Mouse (Mus musculus): ENCODE measurements around the gene Cadm4. TPM values are rescaled to one million over a fixed set of nuclear protein-coding genes. Genes with fewer than 3 reads are reported as not detected.

Cadm4 gene
- total RNA-seq, 1 experiment = 10.8 TPM

- no peak for TF ChIP-seq ZNF384 (IDR thresholded peaks at IDR 0.05; ENCODE audit: low read depth, low read length)
- no peak for TF ChIP-seq CHD2 (IDR thresholded peaks at IDR 0.05; ENCODE audit: low read depth, low read length)
- no peak for TF ChIP-seq MAFK (IDR thresholded peaks at IDR 0.05; ENCODE audit: insufficient read depth, low read depth, low read length)
- Histone ChIP-seq H3K27ac (ENCODE audit: insufficient read depth, low read depth, low read length, poor library complexity, severe bottlenecking) (no peak overlapping the region), H3K9me3 (ENCODE audit: control insufficient read depth, insufficient read depth, low read depth, low read length) (no peaks in the 10 kb centered on the region), H3K9ac (ENCODE audit: insufficient read depth, low read depth, low read length, poor library complexity, severe bottlenecking) (no peak overlapping the region), H3K36me3 (ENCODE audit: control insufficient read depth, insufficient read depth, low read length, poor library complexity, severe bottlenecking) (no peaks in the 10 kb centered on the region), H3K4me1 (ENCODE audit: control insufficient read depth in 2 of 2, insufficient read depth in 2 of 2, low read length in 2 of 2, poor library complexity in 1 of 2) (peaks cover 3 to 28% of the 10 kb centered on the region in 2 experiments; a peak in 3 of 4 replicates), H3K4me3 (ENCODE audit: insufficient read depth in 1 of 2, low read depth in 1 of 2, low read length in 2 of 2, poor library complexity in 1 of 2, severe bottlenecking in 1 of 2) (no peak overlapping the region)
- DNase-seq (ENCODE audit: low read depth, low spot score) = peak; percentile 75
- in situ Hi-C loops (cut with MboI; ENCODE audit: low sequenced_read_pairs in 2 of 2, unreplicated experiment in 2 of 2) = loop anchor here in 1 of 2 experiments (25.0 kb wide), 1 partner anchor 89 kb away; no protein-coding TSS in a partner anchor
Observed at GRCm38 (mm10) chr7:24500929-24501328, 19.1 kb downstream of the Cadm4 start.

- Histone ChIP-seq H3K9me3 (ENCODE audit: control insufficient read depth, insufficient read depth, low read depth, low read length) (no peaks in the 10 kb centered on the region), H3K9ac (ENCODE audit: insufficient read depth, low read depth, low read length, poor library complexity, severe bottlenecking) (no peak overlapping the region), H3K36me3 (ENCODE audit: control insufficient read depth, insufficient read depth, low read length, poor library complexity, severe bottlenecking) (no peaks in the 10 kb centered on the region), H3K4me1 (ENCODE audit: control insufficient read depth in 2 of 2, insufficient read depth in 2 of 2, low read length in 2 of 2, poor library complexity in 1 of 2) (peaks cover 3 to 28% of the 10 kb centered on the region in 2 experiments; a peak in 3 of 4 replicates), H3K4me3 (ENCODE audit: insufficient read depth in 1 of 2, low read depth in 1 of 2, low read length in 2 of 2, poor library complexity in 1 of 2, severe bottlenecking in 1 of 2) (no peak overlapping the region), H3K27ac (ENCODE audit: insufficient read depth, low read depth, low read length, poor library complexity, severe bottlenecking) (no peak overlapping the region)
- no peak for DNase-seq (ENCODE audit: low read depth, low spot score)
- in situ Hi-C loops (cut with MboI; ENCODE audit: low sequenced_read_pairs in 2 of 2, unreplicated experiment in 2 of 2) = loop anchor here in 1 of 2 experiments (25.0 kb wide), 1 partner anchor 89 kb away; no protein-coding TSS in a partner anchor
- no peak for TF ChIP-seq HCFC1 (IDR thresholded peaks at IDR 0.05; ENCODE audit: borderline replicate concordance, insufficient read depth, low read length)
- TF ChIP-seq MAFK (IDR thresholded peaks at IDR 0.05; ENCODE audit: insufficient read depth, low read depth, low read length) = no peak
- TF ChIP-seq CHD2 (IDR thresholded peaks at IDR 0.05; ENCODE audit: low read depth, low read length) = no peak
- no peak for TF ChIP-seq ZNF384 (IDR thresholded peaks at IDR 0.05; ENCODE audit: low read depth, low read length)
- TF ChIP-seq ZC3H11A (IDR thresholded peaks at IDR 0.05; ENCODE audit: borderline replicate concordance, low read depth, low read length) = no peak
Observed at GRCm38 (mm10) chr7:24501492-24501891, 19.7 kb downstream of the Cadm4 start.

- DNase-seq (ENCODE audit: low read depth, low spot score) = no peak
- H3K9ac ChIP-seq (ENCODE audit: insufficient read depth, low read depth, low read length, poor library complexity, severe bottlenecking) = no peak overlapping the region
- H3K9me3 ChIP-seq (ENCODE audit: control insufficient read depth, insufficient read depth, low read depth, low read length) = no peaks in the 10 kb centered on the region
- peak overlapping the region; percentile 38; the same call in 1 of the 2 replicates for H3K27ac ChIP-seq (ENCODE audit: insufficient read depth, low read depth, low read length, poor library complexity, severe bottlenecking)
- H3K4me1 ChIP-seq (ENCODE audit: control insufficient read depth in 2 of 2, insufficient read depth in 2 of 2, low read length in 2 of 2, poor library complexity in 1 of 2) = peaks cover 3 to 28% of the 10 kb centered on the region in 2 experiments; a peak in 3 of 4 replicates
- no peaks in the 10 kb centered on the region for H3K36me3 ChIP-seq (ENCODE audit: control insufficient read depth, insufficient read depth, low read length, poor library complexity, severe bottlenecking)
- H3K4me3 ChIP-seq (ENCODE audit: insufficient read depth in 1 of 2, low read depth in 1 of 2, low read length in 2 of 2, poor library complexity in 1 of 2, severe bottlenecking in 1 of 2) = no peak overlapping the region
- TF ChIP-seq CHD2 (IDR thresholded peaks at IDR 0.05; ENCODE audit: low read depth, low read length) = no peak
- no peak for TF ChIP-seq ZNF384 (IDR thresholded peaks at IDR 0.05; ENCODE audit: low read depth, low read length)
- TF ChIP-seq HCFC1 (IDR thresholded peaks at IDR 0.05; ENCODE audit: borderline replicate concordance, insufficient read depth, low read length) = no peak
- no peak for TF ChIP-seq ZC3H11A (IDR thresholded peaks at IDR 0.05; ENCODE audit: borderline replicate concordance, low read depth, low read length)
- no peak for TF ChIP-seq MAFK (IDR thresholded peaks at IDR 0.05; ENCODE audit: insufficient read depth, low read depth, low read length)
- in situ Hi-C loops (cut with MboI; ENCODE audit: low sequenced_read_pairs in 2 of 2, unreplicated experiment in 2 of 2) = loop anchor here in 1 of 2 experiments (25.0 kb wide), 1 partner anchor 92 kb away; no protein-coding TSS in a partner anchor
Observed at GRCm38 (mm10) chr7:24504004-24504403, 22.2 kb downstream of the Cadm4 start.

- TF ChIP-seq CHD2 (IDR thresholded peaks at IDR 0.05; ENCODE audit: low read depth, low read length) (0 out of 2 replicates have a peak, but pooled peaks have one; percentile 16), ZNF384 (IDR thresholded peaks at IDR 0.05; ENCODE audit: low read depth, low read length) (peak; percentile 70), ZC3H11A (IDR thresholded peaks at IDR 0.05; ENCODE audit: borderline replicate concordance, low read depth, low read length) (no peak), MAFK (IDR thresholded peaks at IDR 0.05; ENCODE audit: insufficient read depth, low read depth, low read length) (no peak)
- in situ Hi-C loops (cut with MboI; ENCODE audit: low sequenced_read_pairs in 2 of 2, unreplicated experiment in 2 of 2) = loop anchor here in 1 of 2 experiments (25.0 kb wide), 1 partner anchor 93 kb away; no protein-coding TSS in a partner anchor
- Histone ChIP-seq H3K4me3 (ENCODE audit: insufficient read depth in 1 of 2, low read depth in 1 of 2, low read length in 2 of 2, poor library complexity in 1 of 2, severe bottlenecking in 1 of 2) (peak overlapping the region in 1 of 2 experiments; percentile 19; a peak in 1 of 4 replicates), H3K4me1 (ENCODE audit: control insufficient read depth in 2 of 2, insufficient read depth in 2 of 2, low read length in 2 of 2, poor library complexity in 1 of 2) (peaks cover 3 to 23% of the 10 kb centered on the region in 2 experiments; a peak in 3 of 4 replicates), H3K9ac (ENCODE audit: insufficient read depth, low read depth, low read length, poor library complexity, severe bottlenecking) (peak overlapping the region; percentile 27; the same call in 1 of the 2 replicates), H3K27ac (ENCODE audit: insufficient read depth, low read depth, low read length, poor library complexity, severe bottlenecking) (peak overlapping the region; percentile 88; the same call in 1 of the 2 replicates), H3K9me3 (ENCODE audit: control insufficient read depth, insufficient read depth, low read depth, low read length) (no peaks in the 10 kb centered on the region), H3K36me3 (ENCODE audit: control insufficient read depth, insufficient read depth, low read length, poor library complexity, severe bottlenecking) (no peaks in the 10 kb centered on the region)
- no peak for DNase-seq (ENCODE audit: low read depth, low spot score)
Observed at GRCm38 (mm10) chr7:24504868-24505267, 23.0 kb downstream of the Cadm4 start.
